Mouse (Mus musculus) ES-E14 (cell line): ENCODE results near the gene Slc37a4.
A peak's percentile ranks its signal among the peaks of the same experiment; 100 is the strongest.

Source experiments
- CHD2 ChIP-seq: IDR thresholded peaks from 2 replicates; pipeline ENCODE4 v1.6.1; 2014; ENCODE audit warnings: mild to moderate bottlenecking, low read depth, low read length, inconsistent platforms
- HCFC1 ChIP-seq: IDR thresholded peaks from 2 replicates; pipeline ENCODE4 v1.6.1; 2012; ENCODE audit warnings: low read length, inconsistent platforms, borderline replicate concordance; ENCODE audit not compliant: insufficient read depth
- MAFK ChIP-seq: IDR thresholded peaks from 2 replicates; pipeline ENCODE4 v1.6.1; 2014; ENCODE audit warnings: mild to moderate bottlenecking, low read depth, low read length, inconsistent platforms; ENCODE audit not compliant: insufficient read depth
- ZC3H11A ChIP-seq: IDR thresholded peaks from 2 replicates; pipeline ENCODE4 v1.6.1; 2012; ENCODE audit warnings: low read depth, mild to moderate bottlenecking, inconsistent platforms, low read length, borderline replicate concordance
- ZNF384 ChIP-seq: IDR thresholded peaks from 2 replicates; pipeline ENCODE4 v1.6.1; 2012; ENCODE audit warnings: low read depth, low read length, inconsistent platforms

GRCm38 (mm10) chr9:44379054-44379834 lies 17.4 kb upstream of the Slc37a4 start, which contains the start of gene Hyou1:
- TF ChIP-seq MAFK = no peak
- no peak for TF ChIP-seq ZC3H11A
- 0 out of 2 replicates have a peak, but pooled peaks have one; percentile 35 for TF ChIP-seq HCFC1
- TF ChIP-seq CHD2 = peak; percentile 92
- TF ChIP-seq ZNF384 = no peak
